8 mouse cellular contexts compared by ENCODE assay signal in genomic region chr7:100124211-100124610, GRCm38 (mm10). TPM values are rescaled to one million over a fixed set of nuclear protein-coding genes. Genes with fewer than 3 reads are reported as not detected.
DNase-seq lines count a peak whose midpoint lies in the region; ATAC-seq and TF ChIP-seq lines count a peak whose summit lies in the region.

No protein-coding gene starts in this region.

- H3K27me3 ChIP-seq in liver, adult 2 months (ENCODE audit: control insufficient read depth, insufficient read depth, low read length), result no peaks in the 10 kb centered on the region
- H3K27me3 ChIP-seq in liver, embryonic 12.5 days (replicated peaks), result 0 out of 2 replicates have a peak, but pooled peaks cover 4% of the 10 kb centered on the region

- no peak for ATAC-seq in cerebellum, adult (ENCODE audit: insufficient number of reproducible peaks, low FRiP score, low TSS enrichment)
- no peak for ATAC-seq in liver, embryonic 12.5 days

- H3K9me3 ChIP-seq in liver, embryonic 12.5 days (replicated peaks), result no peaks in the 10 kb centered on the region

- peaks cover 3% of the 10 kb centered on the region; the same call in 1 of the 2 replicates for H3K4me1 ChIP-seq in liver, adult 2 months (ENCODE audit: control insufficient read depth, insufficient read depth, low read length)
- peaks cover 21% of the 10 kb centered on the region for H3K4me1 ChIP-seq in liver, embryonic 12.5 days
- H3K4me1 ChIP-seq in bone marrow, adult 2 months (ENCODE audit: control insufficient read depth, insufficient read depth, low read length), result no peaks in the 10 kb centered on the region; the same call in 1 of the 2 replicates

- H3K36me3 ChIP-seq in liver, adult 2 months (ENCODE audit: control insufficient read depth, insufficient read depth, low read length), result no peaks in the 10 kb centered on the region
- peaks cover 8% of the 10 kb centered on the region for H3K36me3 ChIP-seq in liver, embryonic 12.5 days

- no peak overlapping the region for H3K4me3 ChIP-seq in liver, adult 2 months (ENCODE audit: insufficient read depth, low read depth, low read length)
- no peak overlapping the region for H3K4me3 ChIP-seq in liver, embryonic 12.5 days
- H3K4me3 ChIP-seq in bone marrow, adult 2 months (replicated peaks; ENCODE audit: control insufficient read depth, low read depth, low read length), result no peak overlapping the region

- no peaks in the 10 kb centered on the region for H3K79me2 ChIP-seq in liver, adult 2 months (ENCODE audit: control insufficient read depth, insufficient read depth, low read length)

- H3K9ac ChIP-seq in liver, adult 2 months (ENCODE audit: low read depth, low read length), result no peak overlapping the region
- H3K9ac ChIP-seq in liver, embryonic 12.5 days, result no peak overlapping the region

- TF ChIP-seq CTCF in liver, adult 2 months (IDR thresholded peaks at IDR 0.05; ENCODE audit: low read depth, low read length), result peak; percentile 57; the same call in 1 of the 2 replicates
- peak; percentile 57 for TF ChIP-seq CTCF in bone marrow, adult 2 months (IDR thresholded peaks at IDR 0.05; ENCODE audit: control insufficient read depth, insufficient read depth, low read length)

- TF ChIP-seq POLR2A in liver, adult 2 months (IDR thresholded peaks at IDR 0.05; ENCODE audit: extremely low read depth, insufficient read depth, low read length), result no peak
- TF ChIP-seq POLR2A in bone marrow, adult 2 months (IDR thresholded peaks at IDR 0.05; ENCODE audit: borderline replicate concordance, control insufficient read depth, low read depth, low read length), result no peak

- DNase-seq in cerebellum, adult 9-10 months, result peak; percentile 33
- peak; percentile 21 for DNase-seq in liver, adult 2 months (ENCODE audit: extremely low read depth, low read depth, low spot score)
- peak; percentile 58 for DNase-seq in kidney, postnatal 10 days
- DNase-seq in retina, postnatal 7 days (ENCODE audit: low read depth, low spot score), result peak; percentile 25
- DNase-seq in layer of hippocampus, postnatal 14 days (ENCODE audit: low spot score in 2 of 2), result no peak

- no peak overlapping the region for H3K4me2 ChIP-seq in liver, embryonic 12.5 days

- H3K27ac ChIP-seq in liver, adult 2 months (replicated peaks; ENCODE audit: insufficient read depth, low read depth, low read length), result no peak overlapping the region
- H3K27ac ChIP-seq in liver, embryonic 12.5 days, result no peak overlapping the region
- H3K27ac ChIP-seq in bone marrow, adult 2 months (ENCODE audit: control insufficient read depth, insufficient read depth, low read depth, low read length, poor library complexity), result no peak overlapping the region

- WGBS in liver, adult 2 months, result 87% methylated on average over 2 of the region's 2 CpGs
- WGBS in liver, embryonic 12.5 days (ENCODE audit: insufficient replicate concordance), result 47% methylated on average over 2 of the region's 2 CpGs
- 61% methylated on average over 2 of the region's 2 CpGs for WGBS in bone marrow, adult 2 months

RNA-seq across cellular contexts. Expression of gene Pold3, which starts 2.8 kb away (rescaled TPM):
- total RNA-seq in liver, adult 2 months (2014; rRNA removed), result 8.9 and 9.0 TPM in 2 replicates
- polyA plus RNA-seq in liver, adult 2 months (2012; rRNA removed), result 2.7 and 3.8 TPM in 2 replicates
- polyA plus RNA-seq in liver, embryonic 12.5 days (2016; fragmentation: Nextera tagmentation; extraction: Ambion mirVana), result 72.3 and 73.6 TPM in 2 replicates
- polyA plus RNA-seq in bone marrow, adult 2 months (2011; ENCODE audit: insufficient read depth, insufficient read length, low replicate concordance, missing spikeins), result 42.7 and 47.1 TPM in 2 replicates
- 10 to 100 TPM; 23.2 to 25.2 TPM for total RNA-seq in layer of hippocampus, postnatal 14 days (2021)

RNA-seq across cellular contexts. Expression of gene Lipt2, which starts 34.9 kb away (rescaled TPM):
- total RNA-seq in liver, adult 2 months (2014; rRNA removed), result 3.8 and 5.8 TPM in 2 replicates
- polyA plus RNA-seq in liver, adult 2 months (2012; rRNA removed), result 4.5 and 5.2 TPM in 2 replicates
- polyA plus RNA-seq in liver, embryonic 12.5 days (2016; fragmentation: Nextera tagmentation; extraction: Ambion mirVana), result 8.9 and 10.1 TPM in 2 replicates
- polyA plus RNA-seq in bone marrow, adult 2 months (2011; ENCODE audit: insufficient read depth, insufficient read length, low replicate concordance, missing spikeins), result 1.5 and 3.9 TPM in 2 replicates
- total RNA-seq in layer of hippocampus, postnatal 14 days (2021), result 1 to 10 TPM; 4.8 to 6.5 TPM

RNA-seq across cellular contexts. Expression of gene Kcne3, which starts 52.1 kb away (rescaled TPM):
- 1.8 and 4.5 TPM in 2 replicates for total RNA-seq in liver, adult 2 months (2014; rRNA removed)
- polyA plus RNA-seq in liver, adult 2 months (2012; rRNA removed), result 0.78 and 1.6 TPM in 2 replicates
- 3.4 and 4.4 TPM in 2 replicates for polyA plus RNA-seq in liver, embryonic 12.5 days (2016; fragmentation: Nextera tagmentation; extraction: Ambion mirVana)
- 2.7 and 2.9 TPM in 2 replicates for polyA plus RNA-seq in bone marrow, adult 2 months (2011; ENCODE audit: insufficient read depth, insufficient read length, low replicate concordance, missing spikeins)
- total RNA-seq in layer of hippocampus, postnatal 14 days (2021), result not detected

Comparison
In these comparisons a context has a peak if more than half of its experiments do, and no peak if none do; other contexts are left out.
1. DNase-seq: peak in cerebellum, adult 9-10 months (single experiment), liver, adult 2 months (single experiment), kidney, postnatal 10 days (single experiment) and retina, postnatal 7 days (single experiment); none in layer of hippocampus, postnatal 14 days (0 of 2).